Mouse (Mus musculus) embryo, embryonic 10 days (tissue): ENCODE results near the gene Tpcn1.
A peak's percentile ranks its signal among the peaks of the same experiment; 100 is the strongest.

Source experiments
- DNase-seq: peaks from one replicate; pipeline ENCODE4 v3.0.0-alpha.2; 2015; ENCODE audit warnings: low spot score

Gene Tpcn1

GRCm38 (mm10) chr5:120578504-120579081 is 9.9 kb downstream of the Tpcn1 start:
- peak; percentile 54 for DNase-seq

DNA sequence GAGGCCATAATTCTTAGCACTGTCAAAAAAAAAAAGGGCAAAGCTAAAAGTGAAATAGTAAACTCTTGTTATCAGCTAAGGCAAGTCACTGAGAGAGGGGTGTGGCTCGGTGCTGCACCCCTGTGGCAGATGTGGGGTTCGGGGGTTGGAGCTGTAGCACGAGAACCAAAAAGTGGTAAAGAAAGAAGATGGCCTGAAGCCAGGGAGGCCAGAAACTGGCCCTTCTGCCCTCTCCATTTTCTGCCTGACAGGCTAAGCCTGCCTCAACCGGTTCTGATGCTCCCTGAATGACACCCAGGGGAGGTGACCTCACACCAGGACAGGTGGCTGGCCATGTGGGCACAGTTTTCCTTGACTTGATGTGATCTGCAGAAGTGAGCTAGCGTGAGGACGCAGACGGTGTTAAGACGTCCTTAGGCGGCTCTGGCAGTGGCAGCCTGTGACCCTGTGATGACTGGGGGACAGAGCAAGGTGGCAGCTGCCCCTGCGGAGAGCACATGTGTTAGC is 10.5 kb downstream of the Tpcn1 start:
- DNase-seq, result peak; percentile 71

DNA sequence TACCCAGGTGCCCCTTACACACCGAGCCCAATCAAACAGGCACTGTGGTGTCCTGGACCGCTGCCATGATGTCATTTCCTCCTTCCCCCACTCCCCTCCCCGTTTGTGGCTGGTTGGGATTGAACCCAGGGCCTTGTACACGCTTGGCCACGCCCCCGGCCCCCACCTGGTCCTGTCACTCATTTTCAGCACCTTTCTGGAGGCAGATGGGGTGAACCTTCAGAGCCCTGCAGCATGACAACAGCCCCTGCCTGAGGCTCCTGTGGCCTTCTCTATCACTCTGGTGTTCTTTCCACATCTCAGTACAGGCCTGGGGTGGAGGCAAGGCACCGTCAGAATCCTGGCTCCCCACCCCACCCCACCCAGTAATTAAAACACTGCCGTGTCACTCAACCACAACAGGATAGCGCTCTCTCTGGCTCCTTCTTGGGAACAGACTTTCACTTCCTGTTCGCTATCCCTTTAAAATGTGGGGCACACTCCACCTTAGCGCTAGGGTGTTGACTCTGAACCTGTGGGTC is 11.6 kb downstream of the Tpcn1 start:
- DNase-seq, result no peak

GRCm38 (mm10) chr5:120574469-120575063 is 13.9 kb downstream of the Tpcn1 start:
- DNase-seq, result no peak

DNA sequence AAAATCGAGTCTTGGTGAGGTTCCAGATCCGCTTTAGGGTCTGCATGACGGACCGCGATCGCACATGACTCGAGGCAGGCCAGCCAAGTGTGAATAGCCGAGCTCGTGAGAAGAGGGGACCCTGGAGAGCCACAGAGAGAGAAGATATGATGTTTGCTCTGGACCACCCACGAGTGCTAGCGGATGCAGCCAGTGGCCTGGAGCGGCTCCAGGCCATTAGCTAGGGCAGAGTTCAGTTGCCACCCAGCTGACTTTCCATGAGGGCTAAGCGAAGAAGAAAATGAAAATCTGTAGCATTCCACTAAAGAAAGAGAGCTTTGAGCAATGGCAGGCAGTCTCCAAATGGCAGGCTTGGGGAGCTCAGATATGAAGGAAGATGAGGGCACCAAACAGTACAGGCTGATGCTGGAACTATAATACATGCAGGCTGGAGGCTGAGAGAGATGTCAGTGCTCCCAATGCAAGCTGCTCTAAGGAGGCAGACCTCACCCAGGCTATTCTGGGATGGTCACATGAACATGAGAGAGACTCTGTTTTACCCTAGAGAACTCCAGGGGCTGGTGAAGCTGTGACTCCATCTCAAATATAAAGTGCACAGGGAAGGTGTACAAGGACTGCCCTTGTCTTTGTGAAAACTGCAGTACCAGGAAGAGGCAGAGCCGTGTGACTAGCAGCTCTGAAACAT is 17.3 kb downstream of the Tpcn1 start:
- DNase-seq, result peak; percentile 62

- DNase-seq, result no peak
Observed at GRCm38 (mm10) chr5:120570289-120570897, 18.1 kb downstream of the Tpcn1 start.

DNA sequence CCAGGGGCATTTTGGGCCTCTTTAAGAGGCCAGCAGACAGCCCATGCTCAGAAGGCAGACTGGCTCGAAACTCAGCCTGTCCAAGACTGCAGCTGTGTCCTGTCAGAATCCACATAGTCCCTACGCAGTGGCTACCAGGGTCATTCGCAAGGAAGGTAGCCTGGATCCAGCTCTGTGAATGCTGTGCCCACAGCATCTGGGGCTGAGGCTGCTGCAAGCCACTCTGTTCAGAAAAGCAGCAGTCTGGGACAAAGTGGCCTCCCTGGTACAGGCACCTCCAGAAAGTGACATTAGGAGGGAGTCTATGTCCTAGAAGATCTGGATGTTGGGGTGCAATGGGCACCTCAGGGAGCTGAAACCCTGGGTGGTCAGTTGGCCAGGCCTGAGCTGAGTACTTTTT is 18.7 kb downstream of the Tpcn1 start:
- DNase-seq, result no peak

DNA sequence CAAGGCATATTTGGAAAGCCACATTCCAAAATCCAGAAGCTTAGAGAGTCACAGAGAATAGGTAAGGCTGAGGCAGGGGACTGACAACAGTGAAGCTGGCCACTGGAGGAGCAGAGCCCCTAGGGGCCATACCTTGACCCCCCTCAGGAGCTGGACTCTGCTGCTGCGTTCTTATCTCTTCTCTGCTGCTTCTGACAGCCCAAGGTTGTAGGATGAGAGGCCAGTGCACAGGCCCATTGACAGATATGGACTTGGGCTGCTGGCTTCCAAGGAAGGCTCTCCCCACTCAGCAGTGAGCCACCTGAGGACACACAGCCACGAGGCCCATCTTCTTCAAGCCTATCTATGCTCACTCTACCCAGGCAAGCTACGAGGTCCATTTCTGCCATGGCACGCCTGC is 19.5 kb downstream of the Tpcn1 start:
- DNase-seq, result no peak

GRCm38 (mm10) chr5:120568336-120568768 is 20.1 kb downstream of the Tpcn1 start:
- DNase-seq, result no peak

DNA sequence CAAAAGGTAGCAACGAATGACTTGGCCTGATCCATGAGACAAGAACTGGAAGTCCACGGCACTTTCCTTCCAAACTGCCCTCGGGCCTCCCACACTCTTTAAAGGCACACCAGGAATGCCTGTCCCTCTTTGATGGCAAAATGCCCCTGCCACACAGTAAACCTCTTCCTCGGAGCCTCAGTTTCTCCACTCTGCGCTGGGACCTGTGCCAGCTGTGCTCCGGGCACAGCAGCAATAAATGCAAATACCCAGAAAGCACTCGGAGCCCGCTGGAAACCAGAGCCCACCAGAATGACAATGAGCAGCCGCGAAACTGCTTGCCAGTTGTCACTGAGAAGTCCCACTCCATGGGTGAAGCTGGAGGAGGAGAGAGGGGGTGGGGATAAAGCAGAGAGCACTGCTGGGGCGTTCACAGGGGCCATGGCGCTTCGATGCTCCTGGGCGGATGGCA is 20.7 kb downstream of the Tpcn1 start:
- no peak for DNase-seq

DNA sequence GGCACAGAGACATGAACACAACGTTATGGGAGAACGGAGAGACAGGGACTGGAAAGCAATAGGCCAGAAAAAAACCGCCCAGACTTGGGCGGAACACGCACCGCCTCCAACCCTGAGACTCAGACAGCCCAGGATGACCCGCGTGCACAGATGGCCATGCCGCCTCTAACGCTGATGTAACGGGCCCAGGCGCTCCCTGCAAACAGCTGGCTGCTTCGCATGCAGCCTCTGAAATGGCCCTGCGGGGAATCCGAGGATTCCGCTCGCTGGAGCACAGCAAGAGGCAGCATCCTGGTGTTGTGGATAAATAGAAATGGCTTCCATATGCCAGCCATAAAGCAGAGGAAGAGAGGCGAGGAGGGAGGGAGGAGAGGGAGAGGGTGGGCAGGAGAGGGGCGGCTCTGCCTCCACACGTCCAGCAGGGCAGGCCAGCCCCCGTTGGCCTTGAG is 21.2 kb downstream of the Tpcn1 start:
- peak; percentile 78 for DNase-seq

DNA sequence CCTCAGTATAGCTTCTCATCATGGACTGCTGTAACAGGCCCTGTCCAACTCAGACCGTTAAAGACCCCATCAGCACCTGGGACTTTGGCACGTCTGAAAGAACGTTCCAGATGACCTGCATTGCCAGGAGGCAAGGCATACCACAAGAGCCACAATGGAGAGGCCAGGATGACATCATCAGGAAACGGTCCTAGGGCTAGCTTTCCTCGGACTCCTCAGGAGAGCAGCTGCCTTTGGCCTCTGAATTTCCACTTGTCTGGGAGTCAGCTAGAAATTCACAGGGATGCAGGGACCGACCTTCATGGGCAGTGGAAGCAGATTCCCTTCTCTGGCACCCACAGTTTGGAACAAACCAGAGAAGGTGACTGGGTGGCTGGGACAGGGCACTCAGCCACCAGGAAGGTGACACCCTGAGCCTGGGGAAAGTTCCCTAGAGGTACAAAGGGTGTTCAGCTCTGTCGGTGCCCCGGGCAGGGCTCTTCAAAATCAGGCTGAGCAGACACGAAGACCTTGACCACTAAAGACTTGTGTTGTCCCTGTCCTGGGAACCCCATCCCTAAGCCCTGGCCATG is 21.7 kb downstream of the Tpcn1 start:
- peak; percentile 53 for DNase-seq

GRCm38 (mm10) chr5:120566101-120566500 is 22.4 kb downstream of the Tpcn1 start:
- DNase-seq, result no peak

DNA sequence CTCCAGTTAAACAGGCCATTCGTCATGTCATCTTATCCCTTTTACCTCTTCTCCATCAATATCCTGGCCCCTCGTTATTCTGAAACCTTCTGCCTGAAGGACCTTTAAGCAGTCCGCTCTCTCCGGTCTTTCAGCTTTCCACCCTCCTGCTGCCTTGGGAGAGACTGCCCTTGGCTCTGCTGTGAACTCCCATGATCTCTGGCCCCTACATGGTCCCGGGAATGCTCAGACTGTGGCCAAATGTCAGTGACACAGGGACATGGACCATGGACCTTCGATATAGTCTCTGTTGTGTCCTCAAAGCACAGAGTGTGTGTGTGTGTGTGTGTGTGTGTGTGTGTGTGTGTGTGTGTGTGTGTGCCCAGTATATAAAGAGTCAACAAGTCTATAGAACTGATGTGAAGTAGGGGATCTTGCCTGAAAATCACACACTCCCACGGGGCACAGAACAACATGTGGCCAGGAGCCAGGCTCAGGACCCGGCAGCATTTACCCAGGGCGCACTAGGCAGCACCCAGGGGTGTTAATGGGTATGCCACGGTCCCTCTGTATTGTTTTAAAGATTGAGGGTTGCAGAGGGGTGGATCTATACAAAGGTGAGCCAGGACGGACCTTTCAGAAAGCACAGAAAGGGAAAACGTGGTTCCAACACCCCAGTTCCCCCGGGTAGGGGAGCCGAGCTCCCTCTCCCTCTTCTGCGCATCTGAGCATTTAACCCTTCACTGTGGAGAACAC is 23.1 kb downstream of the Tpcn1 start:
- DNase-seq, result peak; percentile 60

DNA sequence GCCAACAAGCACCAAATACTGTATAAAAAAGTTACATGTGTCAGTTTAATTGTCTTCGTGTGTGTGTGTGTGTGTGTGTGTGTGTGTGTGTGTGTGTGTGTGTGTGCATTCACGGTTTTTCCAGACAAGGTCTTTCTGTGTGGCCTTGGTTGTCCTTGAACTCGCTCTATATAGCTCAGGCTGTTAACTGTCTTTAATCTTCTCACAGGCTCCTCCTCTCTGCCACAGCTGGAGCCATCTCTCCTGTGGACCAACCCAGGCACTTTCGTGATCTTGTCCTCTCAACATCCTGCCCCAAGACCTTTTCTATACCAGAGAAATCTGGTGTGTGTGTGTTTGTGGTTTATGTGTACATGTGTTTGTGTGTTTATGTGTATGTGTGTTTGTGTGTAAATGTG is 24.6 kb downstream of the Tpcn1 start:
- no peak for DNase-seq

DNA sequence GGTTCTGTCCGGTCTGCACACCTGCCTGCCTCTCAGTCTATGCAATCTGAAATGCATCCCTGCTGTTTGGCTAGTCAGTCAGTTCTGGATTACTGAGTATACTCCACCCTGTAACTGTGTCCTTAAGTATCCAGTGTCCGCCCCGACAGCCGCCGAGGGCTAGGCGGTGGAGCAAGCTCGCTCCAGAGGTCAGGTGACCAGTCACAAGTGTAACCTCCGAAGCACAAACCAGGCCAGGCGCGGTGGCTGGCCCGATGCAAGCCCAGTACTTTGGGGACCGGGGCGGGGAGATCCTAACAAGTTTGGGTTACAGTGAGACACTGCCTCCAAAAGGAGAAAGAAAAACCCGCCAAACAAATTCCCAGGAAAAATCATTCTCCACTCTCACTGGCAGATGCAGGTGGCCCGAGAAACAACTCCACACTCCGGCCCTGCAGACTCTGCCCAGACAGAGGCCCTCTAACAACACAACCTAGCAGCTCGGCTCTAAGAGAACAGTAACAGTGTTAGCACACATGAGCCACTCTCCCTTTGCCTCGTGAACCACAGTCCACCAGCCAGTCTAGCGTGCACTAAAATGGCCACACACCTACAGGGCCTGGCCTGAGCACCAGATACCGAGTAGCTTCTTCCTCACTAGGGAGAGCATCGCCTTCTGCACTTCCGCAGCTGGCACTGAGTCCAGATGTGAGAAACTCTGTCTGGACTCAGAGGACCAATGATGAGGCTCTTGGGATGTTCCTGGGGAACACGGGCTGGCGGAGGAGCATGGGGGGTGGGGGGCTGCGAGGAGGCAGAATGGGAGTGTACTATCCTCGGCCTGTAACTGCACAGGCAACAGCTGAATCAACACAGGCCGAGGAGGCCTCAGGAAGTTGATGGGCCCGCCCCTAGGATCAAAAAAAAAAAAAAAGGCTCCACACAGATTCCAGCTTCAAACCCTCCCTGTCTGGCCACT is 25.2 kb downstream of the Tpcn1 start:
- peak; percentile 71 for DNase-seq

DNA sequence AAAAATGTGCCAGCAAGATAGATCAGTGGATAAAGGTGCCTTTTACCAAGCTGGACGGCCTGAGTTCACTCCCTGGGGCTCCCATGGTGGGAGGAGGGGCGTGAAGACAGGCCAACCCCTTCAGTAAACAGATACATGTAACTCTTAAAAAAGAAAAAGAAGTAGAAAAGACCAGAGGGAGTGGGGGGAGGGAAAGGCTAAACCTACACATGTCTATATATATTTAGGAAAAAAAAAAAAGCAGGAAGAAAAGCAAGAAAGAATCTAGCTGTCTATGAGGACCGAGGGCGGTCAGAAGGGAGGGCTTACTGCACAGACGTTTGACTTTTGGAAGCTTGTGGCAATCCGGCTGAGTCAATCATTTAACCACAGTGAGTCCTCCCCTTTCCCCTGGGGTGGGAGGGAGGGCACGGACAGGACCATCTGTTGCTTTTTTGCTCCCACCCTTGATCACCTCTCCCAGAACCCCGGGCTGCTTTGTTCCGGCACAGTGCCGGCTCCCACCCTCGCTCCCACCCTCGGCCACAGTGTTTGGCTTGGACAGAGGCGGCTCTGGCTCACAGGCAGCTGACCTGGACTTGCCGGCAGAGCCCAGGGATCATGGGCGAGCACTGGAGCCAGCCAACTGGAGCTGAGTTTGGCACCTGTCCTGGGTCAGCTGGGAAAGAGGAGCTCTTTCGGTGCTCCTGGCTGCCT is 27.7 kb downstream of the Tpcn1 start:
- peak; percentile 71 for DNase-seq

GRCm38 (mm10) chr5:120560129-120560615 is 28.3 kb downstream of the Tpcn1 start:
- DNase-seq, result no peak

DNA sequence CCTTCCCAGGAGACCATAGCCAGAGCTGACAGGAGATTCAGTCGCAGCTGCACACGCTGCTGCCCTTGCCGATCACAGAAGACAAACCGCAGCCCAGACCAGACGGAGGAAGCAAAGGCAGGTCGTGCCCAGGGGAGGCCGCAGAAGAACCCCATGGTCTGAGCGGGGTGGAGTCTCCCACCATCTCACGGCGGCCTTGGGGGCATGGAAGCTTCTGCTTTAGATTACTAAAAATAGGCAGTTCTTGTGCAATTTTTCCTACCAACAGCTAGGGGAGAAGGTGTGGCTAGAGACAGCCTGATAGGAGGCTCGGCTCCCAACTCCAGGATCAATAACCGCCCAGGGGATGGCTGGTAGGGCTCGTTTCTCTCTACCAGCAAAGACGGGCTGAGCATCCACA is 29.7 kb downstream of the Tpcn1 start:
- DNase-seq, result no peak
